24 mouse cellular contexts compared by ENCODE assay signal in genomic region chr10:115262926-115263562, GRCm38 (mm10). TPM values are rescaled to one million over a fixed set of nuclear protein-coding genes. Genes with fewer than 3 reads are reported as not detected.
A peak's percentile ranks its signal among the peaks of the same experiment; 100 is the strongest.
DNase-seq lines count a peak whose midpoint lies in the region; ATAC-seq and TF ChIP-seq lines count a peak whose summit lies in the region.
"Had no signal": no experiment of that assay in that cellular context is flagged by ENCODE, and none has a peak within 500 bp of the region (broad histone marks: within the 10 kb centered on the region; RNA-seq: fewer than 3 reads in every experiment).

No protein-coding gene starts in this region.

- no peak overlapping the region for H3K4me3 ChIP-seq in liver, embryonic 11.5 days (ENCODE audit: low read depth, low read length)
- H3K4me3 ChIP-seq in liver, postnatal 0 days (ENCODE audit: low read depth, low read length), result peak overlapping the region; percentile 37
- H3K4me3 ChIP-seq in heart, embryonic 12.5 days, result no peak overlapping the region
- H3K4me3 ChIP-seq: forebrain, embryonic 13.5 days; limb, embryonic 12.5 days had no signal

- no peak overlapping the region for H3K4me2 ChIP-seq in liver, embryonic 11.5 days
- peak overlapping the region; percentile 47; the same call in 1 of the 2 replicates for H3K4me2 ChIP-seq in liver, postnatal 0 days (ENCODE audit: low read depth, low read length)
- no peak overlapping the region for H3K4me2 ChIP-seq in heart, embryonic 12.5 days
- H3K4me2 ChIP-seq: forebrain, embryonic 13.5 days; heart, embryonic 11.5 days; limb, embryonic 12.5 days; lung, embryonic 14.5 days; midbrain, embryonic 11.5 days had no signal

- 66% methylated on average over 5 of the region's 5 CpGs for WGBS in liver, embryonic 11.5 days
- WGBS in liver, postnatal 0 days (ENCODE audit: insufficient replicate concordance), result 40% methylated on average over 5 of the region's 5 CpGs
- 66% methylated on average over 5 of the region's 5 CpGs for WGBS in heart, embryonic 12.5 days

- H3K27ac ChIP-seq in liver, embryonic 11.5 days (ENCODE audit: low read depth, low read length), result no peak overlapping the region
- peak overlapping the region; percentile 67 for H3K27ac ChIP-seq in liver, postnatal 0 days (ENCODE audit: low read depth)
- no peak overlapping the region for H3K27ac ChIP-seq in heart, embryonic 12.5 days (ENCODE audit: poor library complexity, severe bottlenecking)
- H3K27ac ChIP-seq: forebrain, embryonic 13.5 days; hindbrain, postnatal 0 days; limb, embryonic 12.5 days; macrophage had no signal

- TF ChIP-seq CTCF in liver, postnatal 0 days (IDR thresholded peaks at IDR 0.05; ENCODE audit: low read depth), result no peak

- no peak overlapping the region for H3K9ac ChIP-seq in liver, embryonic 11.5 days (ENCODE audit: low read depth, low read length)
- H3K9ac ChIP-seq in liver, postnatal 0 days (replicated peaks), result no peak overlapping the region
- H3K9ac ChIP-seq in heart, embryonic 12.5 days, result no peak overlapping the region
- H3K9ac ChIP-seq: forebrain, embryonic 13.5 days; limb, embryonic 12.5 days; lung, embryonic 14.5 days had no signal

- H3K36me3 ChIP-seq in liver, embryonic 11.5 days (ENCODE audit: control insufficient read depth, insufficient read depth, low read length), result no peaks in the 10 kb centered on the region
- no peaks in the 10 kb centered on the region for H3K36me3 ChIP-seq in liver, postnatal 0 days (replicated peaks; ENCODE audit: insufficient read depth, low read length)
- H3K36me3 ChIP-seq in heart, embryonic 12.5 days, result no peaks in the 10 kb centered on the region
- H3K36me3 ChIP-seq: limb, embryonic 12.5 days had no signal

- H3K27me3 ChIP-seq in liver, embryonic 11.5 days (replicated peaks; ENCODE audit: control insufficient read depth, insufficient read depth, low read length), result no peaks in the 10 kb centered on the region
- H3K27me3 ChIP-seq in liver, postnatal 0 days (ENCODE audit: insufficient read depth, low read length), result no peaks in the 10 kb centered on the region
- no peaks in the 10 kb centered on the region for H3K27me3 ChIP-seq in heart, embryonic 12.5 days (replicated peaks)
- H3K27me3 ChIP-seq: forebrain, embryonic 13.5 days; limb, embryonic 12.5 days had no signal

- peak; percentile 91 for ATAC-seq in granulocyte monocyte progenitor cell, adult 5-6 weeks (replicated peaks; ENCODE audit: poor library complexity, severe bottlenecking)
- ATAC-seq in liver, embryonic 11.5 days (replicated peaks; ENCODE audit: low FRiP score), result peak; percentile 26; the same call in 1 of the 2 replicates
- peak; percentile 90 for ATAC-seq in liver, postnatal 0 days
- ATAC-seq in heart, embryonic 12.5 days (ENCODE audit: insufficient number of reproducible peaks, low FRiP score), result no peak
- ATAC-seq: forebrain, embryonic 13.5 days; hindbrain, postnatal 0 days had no signal

- peak; percentile 68 for DNase-seq in 416B (ENCODE audit: low read depth)
- DNase-seq in liver, embryonic 11.5 days (ENCODE audit: low spot score), result no peak
- peak; percentile 31 for DNase-seq in liver, postnatal 0 days
- DNase-seq in kidney, adult 11 months, result no peak
- DNase-seq in thymus, postnatal 25 days, result no peak
- no peak for DNase-seq in Muller cell, postnatal 12 days (ENCODE audit: inconsistent ontology term)
- DNase-seq: adrenal gland, postnatal 14 days; B cell, adult 2 months; cerebellum, adult 8-10 months; cerebellum, postnatal 36 days; embryo, embryonic 11 days; heart, postnatal 10 days; kidney, adult 9 months; kidney, postnatal 14 days; lung, embryonic 14.5 days; thymus, postnatal 36 days had no signal

- H3K4me1 ChIP-seq in liver, embryonic 11.5 days (replicated peaks; ENCODE audit: control insufficient read depth, insufficient read depth, low read length), result no peaks in the 10 kb centered on the region
- peaks cover 4% of the 10 kb centered on the region; the same call in 1 of the 2 replicates for H3K4me1 ChIP-seq in liver, postnatal 0 days (ENCODE audit: insufficient read depth)
- H3K4me1 ChIP-seq in heart, embryonic 12.5 days (replicated peaks), result no peaks in the 10 kb centered on the region
- H3K4me1 ChIP-seq: forebrain, embryonic 13.5 days; limb, embryonic 12.5 days had no signal

- no peak for TF ChIP-seq EP300 in liver, postnatal 0 days (IDR thresholded peaks at IDR 0.05; ENCODE audit: low read depth)

- no peaks in the 10 kb centered on the region for H3K9me3 ChIP-seq in liver, embryonic 11.5 days (ENCODE audit: control insufficient read depth, low read length)
- no peaks in the 10 kb centered on the region for H3K9me3 ChIP-seq in liver, postnatal 0 days (ENCODE audit: low read length)
- no peaks in the 10 kb centered on the region; the same call in 1 of the 2 replicates for H3K9me3 ChIP-seq in heart, embryonic 12.5 days (replicated peaks)
- H3K9me3 ChIP-seq: forebrain, embryonic 13.5 days had no signal

RNA-seq across cellular contexts. Expression of gene Tbc1d15, which starts 11.8 kb away (rescaled TPM):
- total RNA-seq in granulocyte monocyte progenitor cell, adult 5-6 weeks (2014; fragmentation: Nextera tagmentation), result 64.0 and 82.8 TPM in 2 replicates
- 52.2 and 55.0 TPM in 2 replicates for total RNA-seq in granulocyte monocyte progenitor cell, adult 5-6 weeks (2017)
- polyA plus RNA-seq in liver, embryonic 11.5 days (2014; fragmentation: Nextera tagmentation; extraction: Ambion mirVana), result 61.6 and 72.9 TPM in 2 replicates
- polyA plus RNA-seq in liver, postnatal 0 days (2015; fragmentation: Nextera tagmentation; extraction: Ambion mirVana), result 36.7 and 38.5 TPM in 2 replicates
- 38.3 TPM in 2 replicates for polyA plus RNA-seq in heart, embryonic 12.5 days (2016; fragmentation: Nextera tagmentation; extraction: Ambion mirVana)

RNA-seq across cellular contexts. Expression of gene Rab21, which starts 52.4 kb away (rescaled TPM):
- total RNA-seq in granulocyte monocyte progenitor cell, adult 5-6 weeks (2014; fragmentation: Nextera tagmentation), result 60.9 and 70.6 TPM in 2 replicates
- 42.5 and 47.1 TPM in 2 replicates for total RNA-seq in granulocyte monocyte progenitor cell, adult 5-6 weeks (2017)
- polyA plus RNA-seq in liver, embryonic 11.5 days (2014; fragmentation: Nextera tagmentation; extraction: Ambion mirVana), result 5.1 and 5.3 TPM in 2 replicates
- 5.8 and 10.0 TPM in 2 replicates for polyA plus RNA-seq in liver, postnatal 0 days (2015; fragmentation: Nextera tagmentation; extraction: Ambion mirVana)
- 6.0 and 7.4 TPM in 2 replicates for polyA plus RNA-seq in heart, embryonic 12.5 days (2016; fragmentation: Nextera tagmentation; extraction: Ambion mirVana)

Comparison
In these comparisons a context has a peak if more than half of its experiments do, and no peak if none do; other contexts are left out.
1. DNase-seq: peak in 416B (single experiment) and liver, postnatal 0 days (single experiment); none in liver, embryonic 11.5 days (single experiment), kidney, adult 11 months (single experiment), thymus, postnatal 25 days (single experiment) and Muller cell, postnatal 12 days (single experiment).